Mouse (Mus musculus) megakaryocyte progenitor cell, adult 5-6 weeks (primary cell): ENCODE data around the gene Pola1. TPM values are rescaled to one million over a fixed set of nuclear protein-coding genes. Genes with fewer than 3 reads are reported as not detected.
"Not testable (repeated sequence)": the region's sequence is repeated elsewhere in the genome, so short reads cannot be mapped to it uniquely, and the experiment has no call there.

Source experiments
- ATAC-seq: replicated peaks from 2 replicates; pipeline ENCODE4 v1.8.0; 2016; ENCODE audit warnings: mild to moderate bottlenecking, moderate TSS enrichment, inconsistent platforms; ENCODE audit not compliant: poor library complexity
- total RNA-seq, 2 experiments: library from RNA; stranded (forward) in 1 of 2; stranded (reverse) in 1 of 2; fragments of 157-497, 149-512 nt in 1 of 2; fragments of 200-1000 nt in 1 of 2; gene quantifications; 2 replicates each; pipeline versions ENCODE4 v1.2.3 to v1.2.4; 2015 to 2017

The Pola1 gene
- total RNA-seq, 2 experiments from 2014 or later: 68.0 to 114 TPM

DNA sequence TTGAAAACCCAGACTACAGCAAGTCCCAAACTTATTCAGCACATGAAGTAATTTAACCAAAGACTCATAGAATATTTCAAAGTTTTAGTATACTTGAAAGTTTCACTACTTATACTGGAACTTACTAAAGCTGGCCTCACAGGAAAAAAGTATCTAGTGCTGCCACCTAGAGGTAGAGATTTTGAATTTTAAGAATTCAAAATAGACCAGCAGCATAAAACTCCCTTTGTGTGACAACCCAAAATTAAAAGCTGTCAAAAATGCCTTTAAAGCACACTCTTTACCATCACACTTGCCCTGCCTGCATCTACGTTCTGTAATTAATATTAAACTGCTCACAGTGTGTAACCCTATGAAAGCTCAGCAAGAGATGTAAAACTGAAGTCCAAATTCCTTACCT lies 166.2 kb downstream of the Pola1 start:
- no peak; the same call in 1 of the 2 replicates for ATAC-seq

GRCm38 (mm10) chrX:93429738-93430260 lies 202.2 kb downstream of the Pola1 start:
- no peak for ATAC-seq

DNA sequence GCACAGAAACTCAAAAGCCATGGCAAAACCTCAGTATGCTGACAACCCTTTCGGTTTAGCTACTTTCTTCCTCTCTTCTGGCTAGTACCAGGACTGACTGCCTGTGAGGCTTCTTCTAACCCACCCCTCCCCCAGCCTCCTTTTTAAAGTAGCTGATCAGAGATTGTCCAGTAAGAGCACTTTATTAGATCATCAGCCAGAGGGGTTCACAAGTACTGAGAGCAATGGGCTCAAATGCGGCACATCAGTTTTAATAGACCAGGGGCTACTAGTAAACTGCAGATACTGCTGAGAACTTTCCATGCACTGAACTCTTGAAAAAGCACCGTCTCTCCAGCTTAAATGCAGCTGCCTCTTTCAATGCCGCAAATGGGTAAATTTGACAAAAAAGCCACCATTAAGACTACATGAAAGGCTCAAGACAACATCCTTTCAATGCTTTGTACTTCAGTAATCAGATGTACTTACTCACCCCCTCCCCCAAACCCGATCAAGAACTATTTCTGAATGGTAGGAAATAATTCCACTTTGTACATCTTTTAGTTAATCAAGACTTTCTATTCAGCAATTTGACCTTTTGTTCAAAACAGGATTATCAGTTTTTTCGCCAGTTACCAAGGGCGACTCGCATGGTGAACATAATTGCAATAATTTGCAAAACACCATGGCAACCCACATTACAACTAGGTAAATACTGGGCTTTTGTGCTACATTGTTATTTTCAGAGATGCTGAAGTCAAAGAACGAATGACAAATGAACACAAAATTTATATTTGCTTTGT lies 202.8 kb downstream of the Pola1 start:
- no peak for ATAC-seq

DNA sequence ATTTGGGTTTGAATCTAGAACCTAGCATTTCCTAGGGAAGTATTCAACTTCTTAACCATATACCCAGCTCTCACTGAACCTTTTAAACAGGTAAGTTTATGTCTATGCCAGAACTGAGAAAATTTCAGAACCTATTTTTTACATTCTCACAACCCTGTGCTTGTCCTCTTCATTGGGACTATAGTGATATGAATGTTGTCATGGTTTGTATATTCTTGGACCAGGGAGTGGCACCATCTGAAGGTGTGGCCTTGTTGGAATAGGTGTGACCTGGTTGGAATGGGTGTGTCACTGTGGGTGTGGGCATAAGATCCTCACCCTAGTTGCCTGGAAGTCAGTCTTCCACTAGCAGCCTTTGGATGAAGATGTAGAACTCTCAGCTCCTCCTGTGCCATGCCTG lies 231.1 kb downstream of the Pola1 start:
- not testable (repeated sequence) for ATAC-seq

DNA sequence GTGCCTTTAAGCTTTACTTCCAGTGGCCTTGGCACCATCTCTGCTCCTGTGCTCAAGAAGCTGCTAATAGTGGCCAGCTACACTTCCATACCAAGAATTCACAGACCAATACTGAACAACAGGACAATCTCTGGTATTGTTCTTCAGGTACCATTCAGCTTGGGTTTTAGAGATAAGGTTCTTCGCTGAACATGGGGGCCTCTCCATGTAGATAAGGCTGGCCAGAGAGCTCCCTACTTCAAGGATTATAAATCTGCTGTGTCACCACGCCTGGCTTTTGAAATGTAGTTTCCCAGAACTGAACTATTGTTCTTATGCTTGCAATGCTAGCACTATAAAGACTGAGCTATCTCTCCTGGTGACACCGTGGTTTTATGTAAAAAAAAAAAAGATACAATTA lies 234.9 kb downstream of the Pola1 start:
- ATAC-seq: peak; percentile 82

DNA sequence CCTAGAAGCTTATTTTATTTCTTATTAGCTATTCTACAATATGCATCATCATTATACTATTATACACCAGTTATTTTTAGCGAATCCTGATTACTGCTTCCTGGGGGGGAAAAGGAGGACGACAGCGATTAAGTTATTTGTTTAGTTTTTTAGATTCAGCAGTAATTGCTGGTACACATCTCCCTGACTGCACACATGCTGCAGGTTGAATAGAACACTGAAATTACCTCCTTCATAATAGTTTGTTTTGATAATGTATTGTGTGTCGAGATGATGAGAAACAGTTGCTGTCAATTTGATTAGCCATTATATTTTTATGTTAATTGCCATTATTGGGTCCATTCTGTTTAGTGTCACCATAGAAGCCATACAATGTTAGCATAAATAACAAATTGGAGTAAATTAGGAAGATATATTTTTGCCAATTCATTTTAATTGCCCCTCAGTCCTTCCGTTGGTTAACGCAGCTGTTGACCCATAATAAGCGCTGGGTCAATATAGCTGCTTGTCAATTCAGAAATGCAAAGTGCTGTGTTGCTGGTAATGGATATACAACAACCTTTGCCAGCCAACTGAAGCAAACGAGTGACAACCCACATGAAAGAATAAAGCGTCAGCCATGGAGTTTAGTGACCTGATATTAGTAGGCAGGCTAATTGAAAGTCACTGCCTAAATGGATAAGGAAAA lies 254.5 kb downstream of the Pola1 start:
- no peak for ATAC-seq

- ATAC-seq: peak; percentile 70; the same call in 1 of the 2 replicates
These were observed 258.5 kb downstream of the Pola1 start for GRCm38 (mm10) chrX:93373503-93373902.

- peak; percentile 61 for ATAC-seq
These were observed 262.2 kb downstream of the Pola1 start for GRCm38 (mm10) chrX:93369708-93370107.

- ATAC-seq: peak; percentile 52; the same call in 1 of the 2 replicates
These were observed 263.7 kb downstream of the Pola1 start for GRCm38 (mm10) chrX:93368211-93368610.

GRCm38 (mm10) chrX:93321336-93321735 lies 310.6 kb downstream of the Pola1 start:
- no peak for ATAC-seq

DNA sequence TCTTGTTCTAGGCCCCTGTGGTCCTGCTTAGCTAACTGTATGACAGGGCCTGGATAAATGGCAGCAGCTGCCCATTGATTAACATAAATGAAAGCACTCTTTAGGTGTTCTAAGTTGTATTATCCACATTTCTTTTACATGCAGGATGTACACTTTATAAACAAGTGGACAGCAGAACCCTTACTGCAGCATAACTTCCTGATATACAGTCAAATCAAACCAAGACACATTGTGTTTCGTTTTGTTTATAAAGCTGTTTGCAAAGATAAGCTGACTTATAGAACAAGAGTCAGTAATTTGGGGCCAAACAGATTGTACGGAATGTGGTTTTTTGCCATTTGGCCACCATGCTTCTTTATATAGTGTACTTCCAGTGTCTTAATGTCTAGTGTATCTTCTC lies 312.0 kb downstream of the Pola1 start:
- ATAC-seq: peak; percentile 86

GRCm38 (mm10) chrX:93317577-93317976 lies 314.4 kb downstream of the Pola1 start:
- ATAC-seq: no peak

GRCm38 (mm10) chrX:93305780-93306179 lies 326.2 kb downstream of the Pola1 start:
- peak; percentile 31 for ATAC-seq

DNA sequence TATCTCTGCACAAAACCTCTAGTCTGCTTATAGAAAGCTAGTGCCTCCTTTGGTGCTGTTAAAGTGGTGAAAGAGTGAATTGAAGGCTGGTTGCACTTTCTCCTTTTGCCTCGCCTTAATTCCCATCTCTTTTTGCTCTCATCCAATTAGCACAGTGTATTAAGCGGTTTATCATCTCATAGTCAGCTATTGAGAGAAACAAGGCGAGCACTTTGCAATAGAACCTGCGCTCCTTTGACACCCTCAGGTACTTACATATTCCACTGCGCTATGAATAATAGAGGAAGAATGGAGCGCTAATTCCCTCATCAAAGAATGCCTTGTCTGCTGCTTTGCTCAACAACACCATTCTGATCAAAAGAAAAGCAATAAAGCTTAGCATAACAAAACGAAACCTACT lies 330.2 kb downstream of the Pola1 start:
- ATAC-seq: no peak

DNA sequence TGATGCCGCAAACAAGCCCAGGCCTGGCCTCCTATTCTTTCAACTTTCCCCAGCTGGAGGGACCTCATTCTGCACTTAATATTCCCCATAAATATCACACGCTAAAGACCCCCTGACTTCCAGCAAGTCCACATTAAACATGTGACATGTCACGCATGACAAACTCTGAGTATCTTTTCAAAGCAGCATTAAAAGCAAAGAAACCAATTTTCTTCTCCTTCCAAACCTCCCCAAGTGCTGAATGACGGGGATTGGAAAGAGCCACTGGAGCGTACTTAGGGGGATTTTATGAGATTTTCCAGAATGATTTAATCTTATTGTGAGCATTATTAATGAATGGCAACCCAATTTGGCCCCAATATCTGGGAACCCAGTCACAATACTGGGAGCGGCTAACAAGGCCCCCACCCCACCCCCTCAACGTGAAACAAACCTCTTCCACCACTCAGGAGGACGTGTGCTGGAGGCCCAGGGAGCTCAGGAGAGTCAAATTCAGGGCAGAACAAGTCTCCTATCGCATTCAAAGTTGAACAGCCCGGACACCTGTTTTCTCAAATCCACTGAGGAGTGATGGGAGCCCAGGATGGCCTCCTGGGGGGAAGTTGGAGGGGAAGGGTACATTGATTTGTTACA lies 331.7 kb downstream of the Pola1 start:
- ATAC-seq: no peak

DNA sequence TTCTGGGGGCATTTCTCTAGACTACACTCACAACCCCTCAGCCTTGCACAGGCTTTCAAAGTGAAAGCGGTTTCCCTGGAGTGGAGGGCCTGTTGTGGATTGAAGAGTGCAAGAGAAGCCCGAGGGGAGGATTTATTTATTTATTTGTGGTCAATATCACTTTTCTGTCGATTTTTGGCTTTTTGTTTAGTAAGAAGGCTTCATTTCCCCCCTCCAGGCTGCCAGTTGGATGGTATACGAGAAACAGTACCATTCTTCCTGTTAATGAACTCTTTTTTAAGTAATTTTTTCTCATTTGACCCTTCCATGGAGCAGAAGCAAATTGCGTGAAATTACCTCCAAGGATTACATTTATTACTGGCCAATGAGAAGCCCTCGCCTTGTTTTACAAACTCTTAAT lies 332.2 kb downstream of the Pola1 start:
- no peak for ATAC-seq

- no peak for ATAC-seq
These were observed 332.8 kb downstream of the Pola1 start for GRCm38 (mm10) chrX:93299046-93299626.

DNA sequence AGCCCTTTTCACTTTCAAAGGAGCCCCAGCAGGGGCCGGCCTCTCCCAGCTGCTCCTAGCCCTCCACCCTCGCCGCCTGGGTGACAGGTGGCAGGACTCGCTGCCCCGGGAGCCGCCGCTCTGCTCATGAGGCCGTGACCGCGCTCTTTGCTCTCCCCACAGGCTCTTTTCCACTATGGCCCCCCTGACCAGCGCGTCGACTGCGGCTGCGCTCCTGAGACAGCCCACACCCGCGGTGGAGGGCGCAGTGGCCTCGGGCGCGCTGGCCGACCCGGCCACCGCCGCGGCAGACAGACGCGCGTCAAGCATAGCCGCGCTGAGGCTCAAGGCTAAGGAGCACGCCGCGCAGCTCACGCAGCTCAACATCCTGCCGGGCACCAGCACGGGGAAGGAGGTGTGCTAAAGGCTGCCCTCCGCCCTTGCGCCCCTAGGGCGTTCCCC lies 334.9 kb downstream of the Pola1 start:
- 0 out of 2 replicates have a peak, but pooled peaks have one; percentile 38 for ATAC-seq

- no peak for ATAC-seq
These were observed 336.1 kb downstream of the Pola1 start for GRCm38 (mm10) chrX:93295819-93296218.

DNA sequence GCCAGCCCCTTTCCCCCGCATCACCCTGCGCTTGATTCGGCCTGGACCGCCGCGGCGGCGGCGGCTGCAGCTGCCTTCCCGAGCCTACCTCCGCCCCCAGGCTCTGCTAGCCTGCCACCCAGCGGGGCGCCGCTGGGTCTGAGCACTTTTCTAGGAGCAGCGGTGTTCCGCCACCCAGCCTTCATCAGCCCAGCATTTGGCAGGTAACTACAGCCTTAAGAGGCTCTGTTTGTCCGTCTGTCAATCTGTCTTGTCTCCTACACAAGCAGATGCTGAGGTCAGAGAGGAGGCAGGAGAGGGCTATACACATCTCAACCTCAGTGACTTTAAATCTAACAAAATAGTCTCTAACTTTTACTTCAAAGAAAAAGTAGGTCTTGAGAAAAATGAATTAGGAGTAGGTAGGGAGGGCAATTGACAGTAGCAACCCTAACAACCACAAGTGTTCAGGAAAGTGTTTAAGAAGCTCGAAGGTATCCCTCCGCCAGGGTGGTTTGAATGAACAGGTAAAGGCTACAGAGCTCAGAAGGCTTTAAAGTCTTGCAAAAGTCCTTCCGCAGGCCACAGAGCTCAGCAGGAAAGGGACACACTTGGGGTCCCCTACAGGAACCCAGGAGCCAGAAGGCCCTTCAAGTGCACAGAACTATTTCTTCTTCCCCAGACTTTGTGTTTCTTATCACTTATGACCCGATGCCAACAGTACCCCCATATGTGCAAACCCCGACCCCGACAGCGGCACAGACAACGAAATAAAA lies 337.0 kb downstream of the Pola1 start:
- ATAC-seq: no peak
